Mouse (Mus musculus): ENCODE measurements around the gene Serpinb11. TPM values are rescaled to one million over a fixed set of nuclear protein-coding genes. Genes with fewer than 3 reads are reported as not detected.

The Serpinb11 gene
- total and polyA plus RNA-seq, 3 experiments = not detected

GRCm38 (mm10) chr1:107353046-107353445 is 8.0 kb upstream of the Serpinb11 start (continued):
- TF ChIP-seq CTCF (conservative IDR thresholded peaks at IDR 0.05 in 1 of 2, IDR thresholded peaks at IDR 0.05 in 1 of 2; ENCODE audit: low read depth in 2 of 2, low read length in 2 of 2) (peak; percentile 76 to 77), TBP (conservative IDR thresholded peaks at IDR 0.05; ENCODE audit: low read depth, low read length) (no peak), SIN3A (IDR thresholded peaks at IDR 0.05; ENCODE audit: low read length) (no peak), BHLHE40 (IDR thresholded peaks at IDR 0.05; ENCODE audit: low read depth, low read length) (no peak), TCF12 (IDR thresholded peaks at IDR 0.05; ENCODE audit: low read depth, low read length) (no peak), KAT2A (IDR thresholded peaks at IDR 0.05; ENCODE audit: insufficient replicate concordance, low read length) (no peak), MAZ (IDR thresholded peaks at IDR 0.05; ENCODE audit: low read depth, low read length) (no peak), MAX (IDR thresholded peaks at IDR 0.05; ENCODE audit: low read length) (no peak)

GRCm38 (mm10) chr1:107365973-107366372 is 5.0 kb downstream of the Serpinb11 start:
- H3K36me3 ChIP-seq (replicated peaks in 1 of 2; ENCODE audit: control insufficient read depth in 1 of 2, insufficient read depth in 1 of 2, low read length in 1 of 2) = no peaks in the 10 kb centered on the region
- H3K9me3 ChIP-seq (replicated peaks; ENCODE audit: low read length) = no peaks in the 10 kb centered on the region
- no peaks in the 10 kb centered on the region for H3K4me1 ChIP-seq (ENCODE audit: control insufficient read depth in 1 of 2, insufficient read depth in 2 of 2)
- TF ChIP-seq KAT2A (IDR thresholded peaks at IDR 0.05; ENCODE audit: insufficient replicate concordance, low read length) = no peak
- no peak for TF ChIP-seq ELF1 (IDR thresholded peaks at IDR 0.05; ENCODE audit: low read depth, low read length)
- no peak for TF ChIP-seq RAD21 (IDR thresholded peaks at IDR 0.05; ENCODE audit: low read depth, low read length)
- no peak for TF ChIP-seq MYC (IDR thresholded peaks at IDR 0.05; ENCODE audit: low read depth, low read length)
- no peak for TF ChIP-seq CHD1 (IDR thresholded peaks at IDR 0.05; ENCODE audit: low read depth, low read length)
- no peak for TF ChIP-seq E2F4 (IDR thresholded peaks at IDR 0.05; ENCODE audit: insufficient replicate concordance, low read depth, low read length)
- TF ChIP-seq POLR2AphosphoS2 (IDR thresholded peaks at IDR 0.05; ENCODE audit: low read depth, low read length) = no peak
- TF ChIP-seq MAX (IDR thresholded peaks at IDR 0.05; ENCODE audit: low read length) = no peak
- TF ChIP-seq ZMIZ1 (IDR thresholded peaks at IDR 0.05; ENCODE audit: low read depth, low read length) = no peak
- in situ Hi-C loops (cut with MboI; ENCODE audit: low pct_ligation_motif_present, low pct_unique_long_range_greater_than_20kb, low sequenced_read_pairs) (no loop called here), dilution Hi-C loops (cut with MboI; ENCODE audit: extremely low pct_ligation_motif_present, extremely low pct_unique_long_range_greater_than_20kb, low sequenced_read_pairs) (no loop called here)
- H3K4me2 ChIP-seq (ENCODE audit: insufficient read depth, low read depth, poor library complexity, severe bottlenecking) = no peak overlapping the region
- no peak overlapping the region for H3K27ac ChIP-seq (ENCODE audit: insufficient read depth, low read depth)
- H3K4me3 ChIP-seq (replicated peaks in 1 of 3; ENCODE audit: low read depth in 2 of 3, low read length in 2 of 3, poor library complexity in 1 of 3) = no peak overlapping the region
- H3K9ac ChIP-seq (ENCODE audit: insufficient read depth, low read depth) = no peak overlapping the region
- H3K27me3 ChIP-seq (replicated peaks) = no peaks in the 10 kb centered on the region
- H3K79me2 ChIP-seq (replicated peaks; ENCODE audit: control insufficient read depth, extremely low read depth, insufficient read depth, poor library complexity, severe bottlenecking) = no peaks in the 10 kb centered on the region
- DNase-seq (ENCODE audit: extremely low read depth) = no peak

- dilution Hi-C loops (cut with MboI; ENCODE audit: extremely low pct_ligation_motif_present, extremely low pct_unique_long_range_greater_than_20kb, low sequenced_read_pairs) = no loop called here
- H3K9ac ChIP-seq (ENCODE audit: insufficient read depth, low read depth) = no peak overlapping the region
- H3K36me3 ChIP-seq (replicated peaks in 1 of 2; ENCODE audit: control insufficient read depth in 1 of 2, insufficient read depth in 1 of 2, low read length in 1 of 2) = no peaks in the 10 kb centered on the region
- no peak overlapping the region for H3K27ac ChIP-seq (ENCODE audit: insufficient read depth, low read depth)
- TF ChIP-seq TBP (conservative IDR thresholded peaks at IDR 0.05; ENCODE audit: low read depth, low read length) (no peak), MEF2A (IDR thresholded peaks at IDR 0.05; ENCODE audit: borderline replicate concordance, low read depth, low read length) (no peak), USF2 (conservative IDR thresholded peaks at IDR 0.05; ENCODE audit: low read depth, low read length) (no peak), ZNF384 (IDR thresholded peaks at IDR 0.05; ENCODE audit: low read depth, low read length) (no peak), ZKSCAN1 (IDR thresholded peaks at IDR 0.05; ENCODE audit: borderline replicate concordance, low read depth, low read length) (no peak), GABPA (IDR thresholded peaks at IDR 0.05; ENCODE audit: insufficient replicate concordance, low read depth, low read length) (no peak), MAZ (IDR thresholded peaks at IDR 0.05; ENCODE audit: low read depth, low read length) (no peak), POLR2A (IDR thresholded peaks at IDR 0.05; ENCODE audit: low read depth, low read length) (no peak), CTCF (conservative IDR thresholded peaks at IDR 0.05 in 1 of 2, IDR thresholded peaks at IDR 0.05 in 1 of 2; ENCODE audit: low read depth in 2 of 2, low read length in 2 of 2) (no peak), UBTF (IDR thresholded peaks at IDR 0.05; ENCODE audit: low read depth, low read length) (no peak), MXI1 (IDR thresholded peaks at IDR 0.05; ENCODE audit: low read depth, low read length) (no peak), CHD2 (IDR thresholded peaks at IDR 0.05; ENCODE audit: low read length) (no peak), ETS1 (conservative IDR thresholded peaks at IDR 0.05; ENCODE audit: low read depth, low read length) (no peak), JUN (IDR thresholded peaks at IDR 0.05; ENCODE audit: insufficient read depth, low read depth, low read length) (no peak), KAT2A (IDR thresholded peaks at IDR 0.05; ENCODE audit: insufficient replicate concordance, low read length) (no peak), SMC3 (IDR thresholded peaks at IDR 0.05; ENCODE audit: low read depth, low read length) (no peak), BHLHE40 (IDR thresholded peaks at IDR 0.05; ENCODE audit: low read depth, low read length) (no peak), ZC3H11A (IDR thresholded peaks at IDR 0.05; ENCODE audit: low read depth, low read length) (no peak), SIN3A (IDR thresholded peaks at IDR 0.05; ENCODE audit: low read length) (no peak)
- no peak overlapping the region for H3K4me2 ChIP-seq (ENCODE audit: insufficient read depth, low read depth, poor library complexity, severe bottlenecking)
- DNase-seq (ENCODE audit: extremely low read depth) = no peak
- no peaks in the 10 kb centered on the region for H3K9me3 ChIP-seq (replicated peaks; ENCODE audit: low read length)
- no peaks in the 10 kb centered on the region for H3K27me3 ChIP-seq (replicated peaks)
- H3K4me3 ChIP-seq (replicated peaks in 1 of 3; ENCODE audit: low read depth in 2 of 3, low read length in 2 of 3, poor library complexity in 1 of 3) = no peak overlapping the region
- H3K4me1 ChIP-seq (ENCODE audit: control insufficient read depth in 1 of 2, insufficient read depth in 2 of 2) = no peaks in the 10 kb centered on the region
- in situ Hi-C loops (cut with MboI; ENCODE audit: low pct_ligation_motif_present, low pct_unique_long_range_greater_than_20kb, low sequenced_read_pairs) = no loop called here
- H3K79me2 ChIP-seq (replicated peaks; ENCODE audit: control insufficient read depth, extremely low read depth, insufficient read depth, poor library complexity, severe bottlenecking) = no peaks in the 10 kb centered on the region
Measured at GRCm38 (mm10) chr1:107368944-107369343, 7.9 kb downstream of the Serpinb11 start.

Measured in CH12.LX (cell line).